Mouse (Mus musculus): ENCODE measurements around the gene Styx.

DNA sequence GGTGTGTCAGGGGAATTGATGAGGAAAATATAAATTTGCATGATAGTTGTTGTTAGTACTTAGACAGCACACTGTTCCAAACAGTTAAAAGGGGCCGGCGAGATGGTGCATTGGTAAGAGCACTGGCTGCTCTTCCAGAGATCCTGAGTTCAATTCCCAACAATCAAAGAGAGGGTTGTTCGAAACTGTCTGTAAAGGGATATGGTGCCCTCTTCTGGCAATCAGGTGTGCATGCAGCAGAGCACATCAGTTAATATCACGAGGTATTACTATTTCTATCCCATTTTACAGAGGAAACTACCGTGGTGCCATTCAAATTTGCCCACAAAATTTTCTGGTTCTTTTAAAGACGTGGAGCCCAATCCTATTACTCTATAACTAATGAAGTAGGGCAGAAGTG lies 83.3 kb downstream of the Styx start:
- TF ChIP-seq POLR2A (IDR thresholded peaks at IDR 0.05; ENCODE audit: low read depth, low read length) (no peak), CTCF (IDR thresholded peaks at IDR 0.05; ENCODE audit: borderline replicate concordance, insufficient read depth, low read length) (no peak)

Data from embryonic fibroblast, embryonic 13.5 days (primary cell).